Mouse (Mus musculus) testis, adult 2 months (tissue): ENCODE data around the gene Rbms1.

Experiments
- CTCF ChIP-seq: fragments of 200-500 bp; IDR thresholded peaks from 2 replicates; pipeline ENCODE4 v1.5.1; 2012; ENCODE audit warnings: low read depth, mild to moderate bottlenecking, inconsistent platforms, low read length, moderate library complexity; ENCODE audit not compliant: control insufficient read depth, insufficient read depth, insufficient replicate concordance
- POLR2A ChIP-seq: fragments of 200-500 bp; IDR thresholded peaks from 2 replicates; pipeline ENCODE4 v1.6.1; 2012; ENCODE audit warnings: low read depth, mild to moderate bottlenecking, inconsistent platforms, low read length, moderate library complexity; ENCODE audit not compliant: control insufficient read depth

DNA sequence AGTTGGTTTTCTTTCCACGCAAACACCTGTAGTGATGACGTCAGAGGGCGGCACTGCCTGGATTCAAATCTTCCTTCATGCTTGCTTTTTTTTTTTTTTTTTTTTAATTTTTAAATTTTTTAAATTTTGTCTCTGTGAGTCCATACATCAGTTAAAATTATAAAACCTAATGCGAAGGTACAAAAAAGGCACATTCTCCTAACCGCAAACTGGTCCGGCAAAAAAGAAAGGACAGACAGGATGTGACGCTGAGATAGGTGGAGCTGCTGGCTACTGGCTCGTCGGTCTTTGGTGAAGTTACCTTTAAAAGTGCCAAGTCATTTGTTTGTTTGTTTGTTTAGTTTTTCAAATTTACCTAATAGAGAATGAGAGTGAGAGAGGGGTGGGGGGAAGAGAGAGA is 211.7 kb downstream of the Rbms1 start:
- TF ChIP-seq POLR2A (no peak), CTCF (no peak)
